Mouse (Mus musculus) cerebral cortex, adult 2 months (tissue): ENCODE results near the gene Ttc7b.

Experiments used
- WGBS: fragments of 180-500 bp; shearing (Covaris S2); methylation state at CpG from one replicate; pipeline ENCODE4 v1.1.7; 2018; 5-methylcytosine and 5-hydroxymethylcytosine counted together

The Ttc7b gene

GRCm38 (mm10) chr12:100447701-100448277 lies 72.8 kb downstream of the Ttc7b start:
- WGBS: 44% methylated on average over 12 of the region's 12 CpGs

DNA sequence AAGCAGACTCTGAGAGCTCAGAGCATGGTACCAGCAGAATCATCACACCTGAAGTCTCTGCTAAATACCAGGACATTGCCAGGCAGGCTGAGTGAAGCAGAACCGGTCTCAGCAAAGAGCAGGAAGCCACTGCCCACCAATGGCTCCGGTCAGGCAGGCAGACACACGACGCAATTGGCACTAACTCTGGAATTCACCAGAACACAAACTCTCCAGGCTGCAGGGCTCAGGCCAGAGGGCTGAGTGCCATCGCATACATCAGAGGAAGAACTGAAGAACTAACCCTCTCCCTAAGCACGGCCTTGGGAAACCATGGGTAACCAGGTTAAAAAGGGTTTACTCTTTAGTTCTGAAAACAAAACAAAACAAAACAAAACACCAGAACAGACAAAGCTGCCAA lies 73.5 kb downstream of the Ttc7b start:
- WGBS: 42% methylated on average over 6 of the region's 6 CpGs

DNA sequence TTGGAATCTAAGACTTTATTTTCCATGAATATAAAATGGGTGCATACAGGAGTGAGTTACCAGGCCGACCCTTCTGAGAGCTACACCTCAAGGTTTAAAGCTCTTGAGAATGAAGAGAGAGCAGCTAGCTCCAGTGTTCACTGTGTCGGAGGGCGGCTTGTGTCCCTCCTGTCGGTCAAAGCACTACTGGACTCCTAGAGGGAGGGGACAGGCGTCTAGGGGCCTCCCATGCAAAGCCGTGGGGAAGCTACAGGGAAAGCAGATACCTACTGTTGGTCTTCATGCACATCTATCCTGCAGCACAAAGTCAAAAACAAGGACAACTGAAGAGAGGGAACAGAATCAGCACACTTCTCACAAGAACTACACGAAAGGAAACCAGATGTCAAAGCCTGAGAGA lies 74.9 kb downstream of the Ttc7b start:
- 87% methylated on average over 7 of the region's 7 CpGs for WGBS

- 42% methylated on average over 6 of the region's 6 CpGs for WGBS
These were observed 75.4 kb downstream of the Ttc7b start for GRCm38 (mm10) chr12:100445271-100445670.

DNA sequence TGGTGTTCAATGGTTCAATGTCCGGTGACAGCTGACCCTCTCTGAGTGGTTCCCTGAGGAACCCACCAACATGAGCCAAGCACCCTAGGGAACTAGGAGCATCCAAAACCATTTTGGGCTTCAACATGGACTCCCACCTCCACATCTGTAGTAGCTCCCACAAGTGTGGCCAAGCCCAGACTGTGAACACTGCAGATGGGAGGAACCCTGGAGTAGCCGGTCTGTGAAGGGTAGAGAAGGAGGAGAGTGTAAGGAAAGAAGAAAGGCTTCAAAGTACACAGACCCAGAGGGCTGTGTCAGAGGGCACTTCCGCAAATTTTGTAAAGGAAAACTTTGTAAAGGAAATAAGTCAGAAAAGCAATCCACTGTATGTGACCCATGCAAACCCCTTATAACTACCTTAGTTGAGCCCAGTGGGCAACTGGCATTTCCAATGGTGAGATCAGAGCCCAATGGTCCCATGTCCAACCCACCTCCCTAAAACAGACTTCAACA lies 75.9 kb downstream of the Ttc7b start:
- WGBS: 85% methylated on average over 3 of the region's 3 CpGs

GRCm38 (mm10) chr12:100443452-100443851 lies 77.2 kb downstream of the Ttc7b start:
- WGBS: 69% methylated on average over 6 of the region's 6 CpGs

DNA sequence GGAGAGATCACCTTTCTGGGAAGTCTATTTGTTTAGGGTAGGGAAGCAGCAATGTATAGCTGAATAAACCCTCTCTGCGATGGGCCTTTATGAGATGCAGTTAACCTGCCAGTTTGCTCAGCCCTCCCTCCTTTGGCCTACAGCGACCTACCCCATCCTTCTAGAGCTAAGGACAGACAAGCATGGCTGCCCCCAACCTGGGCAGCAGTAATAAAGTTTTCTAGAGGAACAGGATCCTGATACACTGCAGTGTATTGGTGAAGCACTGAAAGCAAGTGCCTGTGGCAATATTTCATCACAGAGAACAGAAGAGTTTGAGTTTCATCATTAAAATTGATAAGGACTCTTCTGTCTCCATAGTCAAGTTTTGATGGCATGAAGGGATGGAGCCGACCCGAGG lies 79.0 kb downstream of the Ttc7b start:
- WGBS: 95% methylated on average over 4 of the region's 4 CpGs

GRCm38 (mm10) chr12:100439883-100440282 lies 80.7 kb downstream of the Ttc7b start:
- 64% methylated on average over 3 of the region's 3 CpGs for WGBS

DNA sequence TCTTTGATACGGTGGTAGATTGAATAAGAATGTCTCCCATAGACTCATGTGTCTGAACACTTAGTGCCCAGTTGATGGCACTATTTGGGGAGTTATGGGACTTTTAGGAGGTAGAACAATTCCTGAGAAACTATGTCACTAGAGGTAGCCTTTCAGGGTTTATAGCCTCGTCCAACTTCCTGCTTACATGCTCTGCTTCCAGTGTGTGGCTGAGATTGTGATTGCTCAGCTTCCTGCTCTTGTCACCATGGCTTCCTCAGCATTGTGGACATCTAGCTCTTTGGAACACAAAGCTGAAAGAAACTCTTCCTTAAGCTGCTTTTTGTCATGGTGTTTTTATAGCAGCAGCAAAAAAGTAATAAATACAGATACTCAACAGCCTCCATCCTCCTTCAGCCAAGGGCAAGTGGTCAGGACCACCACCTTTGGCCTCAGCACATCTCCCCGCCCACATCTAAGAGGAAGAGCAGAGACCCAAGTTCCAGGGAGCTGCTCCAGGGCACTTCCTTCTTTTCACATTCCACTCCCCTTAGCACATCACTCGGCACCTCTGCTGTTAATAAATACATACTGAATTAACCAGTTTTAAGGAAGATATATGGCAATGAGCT lies 81.4 kb downstream of the Ttc7b start:
- WGBS: 60% methylated on average over 4 of the region's 4 CpGs

DNA sequence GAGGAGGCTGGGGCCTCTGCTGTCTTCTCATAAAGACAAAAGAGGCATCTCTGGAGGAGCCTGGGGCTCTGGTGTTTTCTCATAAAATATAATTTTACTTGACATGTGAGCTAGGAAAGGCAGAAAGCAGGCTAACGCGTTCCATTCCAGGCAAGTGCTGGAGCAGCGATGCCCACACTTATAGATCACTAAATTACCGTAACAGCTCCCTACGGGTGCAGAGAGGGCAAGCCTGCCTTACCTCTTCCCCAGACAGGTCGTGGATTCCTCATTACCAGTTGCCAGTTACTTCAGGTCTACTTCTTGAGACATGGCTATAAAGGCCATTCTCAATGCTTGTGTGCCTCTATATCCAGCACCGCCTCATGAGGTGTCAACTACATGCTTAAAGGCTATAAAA lies 82.1 kb downstream of the Ttc7b start:
- WGBS: 53% methylated on average over 7 of the region's 7 CpGs

DNA sequence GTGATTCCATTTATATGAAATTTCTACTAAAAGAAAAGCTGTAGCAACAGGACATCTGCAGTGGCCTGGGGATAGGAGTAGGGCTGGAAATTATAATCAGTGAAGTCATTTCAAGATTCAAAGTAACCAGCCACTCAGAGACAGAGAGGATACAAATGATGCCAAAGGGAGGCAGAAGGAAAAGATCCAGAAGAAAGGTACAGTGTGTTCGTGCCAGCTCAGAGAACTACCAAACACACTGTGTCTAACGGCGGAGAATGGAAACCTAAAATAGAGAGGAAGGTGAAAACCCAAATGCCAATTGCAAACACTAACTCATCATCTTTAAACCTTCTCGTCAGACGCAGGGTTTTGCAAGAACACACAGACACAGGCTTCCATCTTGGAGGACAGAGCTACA lies 82.8 kb downstream of the Ttc7b start:
- 35% methylated on average over 5 of the region's 5 CpGs for WGBS

- WGBS: 57% methylated on average over 1 of the region's 1 CpGs
These were observed 84.9 kb downstream of the Ttc7b start for GRCm38 (mm10) chr12:100435763-100436162.

- 68% methylated on average over 6 of the region's 6 CpGs for WGBS
These were observed 88.8 kb downstream of the Ttc7b start for GRCm38 (mm10) chr12:100431830-100432229.

DNA sequence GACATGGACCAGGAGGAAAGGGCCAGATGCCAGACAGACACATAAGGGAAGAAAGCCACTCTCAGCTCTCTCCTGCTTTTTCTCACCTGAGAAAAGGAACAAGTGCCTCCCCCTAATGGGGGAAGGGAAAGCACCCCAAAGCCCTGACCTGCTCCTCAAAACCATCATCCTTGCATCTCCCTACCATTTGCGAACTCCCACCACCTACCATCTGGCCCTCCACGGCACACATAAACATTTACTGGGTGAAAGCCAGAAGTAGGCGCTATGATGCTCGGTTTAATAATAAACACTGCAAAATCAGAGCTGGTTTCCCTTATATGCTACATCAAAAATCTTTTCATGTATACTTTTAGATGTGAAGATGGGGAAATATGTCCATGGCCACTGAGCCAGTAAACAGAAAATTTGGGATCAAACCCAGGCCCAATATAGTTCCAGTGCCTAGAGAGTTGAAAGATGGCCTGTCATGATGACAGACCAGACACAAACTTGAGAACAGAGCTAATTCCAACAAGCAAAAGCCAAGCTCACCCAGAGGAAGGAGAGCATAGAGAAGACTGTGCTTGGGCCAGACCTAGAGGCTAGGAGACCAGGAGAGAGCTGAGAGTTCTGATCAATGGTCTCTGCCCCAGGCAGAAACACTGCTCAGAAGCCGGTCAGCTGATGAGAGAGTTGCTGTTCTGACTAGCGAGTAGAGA lies 91.1 kb downstream of the Ttc7b start:
- 54% methylated on average over 6 of the region's 6 CpGs for WGBS

GRCm38 (mm10) chr12:100428183-100428582 lies 92.4 kb downstream of the Ttc7b start:
- WGBS: 97% methylated on average over 4 of the region's 4 CpGs

- WGBS: 43% methylated on average over 4 of the region's 4 CpGs
These were observed 94.4 kb downstream of the Ttc7b start for GRCm38 (mm10) chr12:100426212-100426611.

GRCm38 (mm10) chr12:100425028-100425427 lies 95.6 kb downstream of the Ttc7b start:
- WGBS: 68% methylated on average over 6 of the region's 6 CpGs

- 51% methylated on average over 6 of the region's 6 CpGs for WGBS
These were observed 98.3 kb downstream of the Ttc7b start for GRCm38 (mm10) chr12:100422286-100422820.

DNA sequence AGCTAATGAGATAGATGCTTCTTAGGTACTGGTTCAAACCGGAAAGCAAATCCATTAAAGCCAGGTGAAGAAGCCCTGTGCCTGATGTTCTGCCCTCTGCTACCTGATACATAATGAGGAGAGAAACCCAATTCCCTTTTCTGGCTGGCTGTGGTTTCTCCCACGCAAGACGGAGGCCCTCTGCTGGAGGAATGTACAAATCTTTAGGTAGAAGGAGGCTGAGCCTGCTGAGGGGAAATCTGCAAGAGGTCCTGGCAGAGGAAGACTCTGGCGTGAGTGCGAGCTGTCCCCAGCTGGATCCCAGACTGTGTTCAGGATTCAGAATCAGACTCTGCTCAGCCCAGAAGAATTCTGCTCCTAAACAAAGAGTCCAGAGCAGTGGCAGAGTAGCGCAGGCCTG lies 99.1 kb downstream of the Ttc7b start:
- WGBS: 45% methylated on average over 6 of the region's 6 CpGs

DNA sequence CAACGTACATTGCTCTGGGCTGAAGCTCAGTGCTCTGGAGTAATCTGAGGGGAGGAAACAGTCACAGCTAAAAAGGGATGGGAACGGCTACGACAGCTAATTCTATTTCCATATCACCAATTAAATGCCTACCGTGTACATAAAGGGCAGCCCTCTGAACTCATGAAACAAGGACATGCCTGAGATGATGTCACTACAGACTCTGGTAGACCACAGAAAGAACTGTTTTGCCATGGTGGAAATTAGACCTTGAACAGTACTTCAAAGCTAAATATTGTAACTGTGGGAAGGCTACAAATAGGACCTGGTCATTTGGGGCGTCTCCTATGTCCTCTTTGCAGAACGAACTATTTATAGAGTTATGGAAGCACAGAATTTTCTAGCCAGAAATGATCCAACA lies 99.7 kb downstream of the Ttc7b start:
- WGBS: 38% methylated on average over 6 of the region's 6 CpGs

- 62% methylated on average over 9 of the region's 9 CpGs for WGBS
These were observed 100.4 kb downstream of the Ttc7b start for GRCm38 (mm10) chr12:100419946-100420874.

DNA sequence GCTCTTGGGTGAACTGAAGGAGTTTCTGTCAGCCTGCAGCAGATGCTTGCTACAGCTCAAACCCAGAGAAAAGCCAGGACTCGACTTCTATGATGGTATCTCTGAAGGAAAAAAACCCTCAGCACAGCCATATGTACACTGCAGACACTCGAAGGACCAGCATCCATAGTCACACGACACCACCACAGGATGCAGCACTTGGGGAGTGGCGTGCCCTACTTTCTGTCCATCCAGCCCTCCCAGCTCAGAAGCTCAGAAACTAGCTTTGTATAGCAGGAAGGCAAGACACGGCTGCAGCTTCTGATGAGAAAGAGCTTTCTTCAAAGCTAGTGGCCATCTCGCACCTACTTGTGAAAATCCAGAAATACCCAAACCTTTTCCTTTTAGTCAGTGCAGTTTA lies 104.8 kb downstream of the Ttc7b start:
- WGBS: 52% methylated on average over 6 of the region's 6 CpGs
